Mouse (Mus musculus) skeletal muscle tissue, adult 2 months (tissue): ENCODE data around the gene Ambra1.

Source experiments
- DNase-seq: peaks from one replicate; pipeline ENCODE4 v3.0.0-alpha.2; 2012; ENCODE audit warnings: low read depth, low spot score

Ambra1 gene

GRCm38 (mm10) chr2:91920130-91920529, 190.2 kb downstream of the Ambra1 start:
- DNase-seq, result no peak

GRCm38 (mm10) chr2:91921181-91921789, 191.4 kb downstream of the Ambra1 start:
- no peak for DNase-seq

DNA sequence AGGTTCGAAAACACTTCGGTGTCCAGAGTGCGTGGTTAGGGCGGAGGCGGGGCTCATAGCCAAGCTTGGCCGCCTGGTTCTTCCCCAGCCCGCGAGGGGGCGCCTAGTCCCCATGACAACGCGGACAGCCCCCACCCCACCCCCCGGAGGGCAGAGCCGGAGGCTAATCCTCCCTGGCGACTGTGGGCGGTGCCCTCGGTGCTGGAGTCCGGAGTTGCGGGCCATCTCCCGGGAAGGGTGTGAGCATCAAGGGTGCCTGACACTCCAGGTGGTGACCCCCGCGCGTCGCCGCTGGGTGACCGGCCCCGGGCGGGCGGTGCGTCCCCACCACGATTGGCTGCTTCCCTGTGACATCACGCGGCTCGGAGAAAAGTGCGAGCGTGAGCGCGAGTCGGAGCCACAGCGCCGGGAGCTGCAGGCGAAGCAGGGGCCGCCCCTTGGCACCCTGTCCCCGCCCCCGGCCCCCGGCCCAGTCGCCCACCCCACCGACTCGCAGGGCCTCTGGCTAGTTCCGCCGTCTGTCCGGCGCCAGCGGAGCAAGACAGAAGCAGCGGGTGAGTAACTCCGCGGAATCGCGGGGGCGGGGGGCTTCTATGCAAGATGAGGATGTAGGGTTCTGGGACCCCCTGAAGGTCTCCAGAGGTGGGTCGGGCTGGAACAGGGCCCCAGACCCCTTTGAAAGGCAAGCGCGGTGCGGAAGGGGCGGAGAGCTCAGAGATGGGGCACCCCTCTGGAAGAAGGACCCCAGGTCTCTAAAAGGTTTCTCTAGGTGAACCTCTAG, 192.0 kb downstream of the Ambra1 start:
- no peak for DNase-seq

DNA sequence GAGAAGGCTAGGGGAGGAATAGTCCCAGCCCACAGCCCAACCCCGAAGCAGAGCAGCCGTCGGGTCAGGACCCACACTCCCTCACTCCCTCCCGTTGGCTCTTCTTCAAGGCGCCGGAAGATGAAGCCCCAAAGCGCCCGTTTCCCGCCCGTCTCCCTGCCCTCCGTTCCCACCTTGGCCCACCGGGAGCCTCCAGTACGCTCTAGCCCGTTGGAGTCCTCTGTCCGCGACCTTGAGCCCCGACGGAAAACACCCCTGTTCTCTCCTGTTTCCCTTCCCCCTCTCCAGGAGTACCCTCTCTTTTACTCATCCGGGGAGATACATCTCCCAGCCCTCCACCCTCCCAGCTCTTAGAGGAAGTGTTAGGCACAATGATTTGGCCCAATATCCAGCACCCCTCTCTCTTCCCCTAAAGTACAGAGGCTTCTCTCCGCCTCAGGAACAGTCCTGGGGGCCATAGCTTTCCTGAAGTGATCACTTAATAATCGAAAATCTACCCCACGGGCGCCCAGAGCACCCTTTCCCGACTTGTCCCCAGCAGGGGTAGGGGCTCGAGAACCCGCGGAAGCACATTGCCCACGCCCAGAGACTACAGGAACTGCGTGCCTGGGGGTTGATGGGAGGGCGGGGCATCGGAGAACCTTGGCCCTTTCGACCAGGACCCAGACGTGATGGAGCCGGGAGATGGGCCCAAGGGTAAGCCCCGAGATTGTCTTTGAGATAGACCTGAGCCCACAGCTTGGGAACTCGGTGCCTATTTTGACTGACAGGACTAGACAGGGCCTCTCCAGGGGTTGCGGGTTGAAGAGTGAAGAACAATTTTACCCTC, 192.9 kb downstream of the Ambra1 start:
- DNase-seq, result no peak

- no peak for DNase-seq
These were observed 193.7 kb downstream of the Ambra1 start for GRCm38 (mm10) chr2:91923415-91924337.

GRCm38 (mm10) chr2:91924726-91925125, 194.8 kb downstream of the Ambra1 start:
- no peak for DNase-seq

GRCm38 (mm10) chr2:91925442-91925841, 195.5 kb downstream of the Ambra1 start:
- no peak for DNase-seq

DNA sequence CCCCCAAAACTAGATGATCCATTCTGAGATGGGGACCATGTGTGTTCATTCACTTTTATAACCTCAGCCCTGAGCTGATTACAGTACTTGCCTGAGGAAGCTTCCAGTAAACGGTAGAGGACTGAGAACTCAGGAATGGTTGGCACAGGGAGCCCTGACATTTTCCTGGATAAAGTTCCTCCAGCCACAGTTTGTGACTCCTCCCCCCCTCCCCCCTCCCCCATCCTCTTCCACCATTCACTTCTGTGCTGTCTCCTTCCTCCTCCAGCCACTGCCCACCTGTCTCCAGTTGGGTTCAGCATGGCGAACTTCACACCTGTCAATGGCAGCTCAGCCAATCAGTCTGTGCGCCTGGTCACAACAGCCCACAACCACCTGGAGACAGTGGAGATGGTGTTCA, 197.0 kb downstream of the Ambra1 start, which contains the start of gene Chrm4:
Chrm4 (plus strand) TSS at position 301 of the 400 bp plus-strand sequence.
- no peak for DNase-seq

- peak; percentile 42 for DNase-seq
These were observed 198.0 kb downstream of the Ambra1 start for GRCm38 (mm10) chr2:91927826-91928533.

- DNase-seq, result no peak
These were observed 198.8 kb downstream of the Ambra1 start for GRCm38 (mm10) chr2:91928534-91929350.

GRCm38 (mm10) chr2:91929455-91929854, 199.5 kb downstream of the Ambra1 start:
- DNase-seq, result no peak

- peak; percentile 56 for DNase-seq
These were observed 200.0 kb downstream of the Ambra1 start for GRCm38 (mm10) chr2:91929936-91930335.

DNA sequence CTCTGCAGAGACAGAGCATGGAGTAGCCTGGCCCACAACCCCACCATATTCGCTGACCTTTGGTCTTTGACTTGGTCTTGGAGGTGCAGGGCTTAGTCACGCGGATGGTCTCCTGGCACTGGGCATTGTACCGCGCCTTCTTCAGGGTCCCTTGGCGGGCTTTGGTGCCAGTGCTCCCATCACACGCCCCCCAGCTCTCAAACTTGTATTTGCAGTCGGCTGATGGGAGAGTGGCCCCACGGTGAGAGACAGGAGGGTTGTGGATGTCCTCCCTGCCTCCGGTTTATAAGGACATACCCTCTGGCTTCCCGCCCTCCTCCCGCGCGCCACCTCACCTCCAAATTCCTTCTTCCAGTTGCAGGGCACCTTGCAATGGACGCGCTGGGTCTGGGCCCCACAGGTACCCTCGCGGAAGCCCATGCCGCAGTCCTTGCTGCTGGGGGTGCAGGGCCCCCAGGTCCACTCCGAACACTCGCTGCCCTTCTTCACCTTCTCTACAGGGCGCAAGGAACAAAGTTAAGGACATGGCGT, 200.9 kb downstream of the Ambra1 start:
- DNase-seq, result no peak

DNA sequence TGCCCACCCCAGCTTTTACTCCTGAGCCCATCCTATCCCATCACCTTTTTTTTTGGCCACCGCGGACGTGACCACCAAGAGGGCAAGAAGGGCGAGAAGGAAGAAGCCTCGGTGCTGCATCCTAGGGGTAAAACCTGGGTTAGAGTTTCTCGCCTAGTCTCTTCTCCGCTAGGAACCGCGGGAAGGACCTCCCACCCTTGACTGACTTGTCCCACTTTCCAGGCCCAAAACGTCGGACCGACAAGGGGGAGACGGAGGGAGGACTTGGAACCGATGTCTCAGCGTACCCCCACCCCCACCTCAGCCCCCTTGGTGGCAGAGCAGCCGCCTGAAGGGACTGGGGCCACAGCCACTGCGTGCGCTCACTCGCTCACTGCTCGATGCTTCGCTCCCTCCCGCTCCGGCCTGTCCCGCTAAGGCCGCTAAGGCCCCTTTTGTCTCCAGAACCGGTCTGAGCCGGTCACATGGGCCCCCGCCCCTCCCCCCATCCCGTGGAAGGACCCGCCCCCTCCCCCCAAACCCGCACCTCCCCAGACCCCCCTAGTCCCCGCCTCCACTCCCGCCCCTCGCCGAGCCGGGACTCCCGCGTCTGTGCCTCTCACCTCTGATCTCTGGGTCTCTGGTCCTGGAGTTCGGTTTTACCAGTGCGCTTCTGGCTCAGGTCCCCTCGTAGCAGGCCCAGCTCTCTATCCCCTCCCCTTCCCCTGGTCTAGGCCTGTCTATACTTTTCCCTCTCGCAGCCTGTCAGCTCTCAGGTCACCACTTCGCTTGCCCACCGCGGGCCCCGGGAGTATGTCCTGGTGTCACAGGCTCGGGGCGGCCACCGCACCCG, 201.6 kb downstream of the Ambra1 start:
- no peak for DNase-seq

- DNase-seq, result no peak
These were observed 202.3 kb downstream of the Ambra1 start, which contains the start of gene Mdk for GRCm38 (mm10) chr2:91932160-91932711. Gene Mdk, minus strand, starts transcription at chr2:91932297.

- DNase-seq, result no peak
These were observed 202.9 kb downstream of the Ambra1 start for GRCm38 (mm10) chr2:91932737-91933350.

GRCm38 (mm10) chr2:91933471-91933870, 203.5 kb downstream of the Ambra1 start:
- no peak for DNase-seq

- no peak for DNase-seq
These were observed 204.1 kb downstream of the Ambra1 start for GRCm38 (mm10) chr2:91934016-91934415.
